Mouse (Mus musculus) spleen, embryonic (tissue): ENCODE results near the gene Med1.
"Not testable (repeated sequence)": the region's sequence is repeated elsewhere in the genome, so short reads cannot be mapped to it uniquely, and the experiment has no call there.

ENCODE experiments used
- CTCF ChIA-PET: fragments of 350-600 bp; sonication (Branson Sonifier 250); formaldehyde crosslinking; loops from one replicate; lab custom pipeline; 2022; lab: Charles Lee

Med1 gene

GRCm38 (mm10) chr11:98192901-98193805 is at the start of gene Med1:
Gene Med1 (minus strand): TSS chr11:98193293.
- CTCF ChIA-PET: no interaction called here

- CTCF ChIA-PET: no interaction called here
Measured at GRCm38 (mm10) chr11:98238995-98239394, 45.9 kb upstream of the Med1 start.

GRCm38 (mm10) chr11:98238416-98238815 is 45.3 kb upstream of the Med1 start:
- CTCF ChIA-PET: interaction anchor here (0.9 kb wide), 1 partner anchor 47 kb away, joined by 18 read pairs; no protein-coding TSS in a partner anchor

- CTCF ChIA-PET: no interaction called here
Measured at GRCm38 (mm10) chr11:98226349-98226748, 33.3 kb upstream of the Med1 start.

GRCm38 (mm10) chr11:98213311-98213710 is 20.2 kb upstream of the Med1 start:
- CTCF ChIA-PET: no interaction called here

GRCm38 (mm10) chr11:98209661-98210060 is 16.6 kb upstream of the Med1 start:
- CTCF ChIA-PET: not testable (repeated sequence)

- CTCF ChIA-PET: not testable (repeated sequence)
Measured at GRCm38 (mm10) chr11:98206281-98206680, 13.2 kb upstream of the Med1 start.

- CTCF ChIA-PET: no interaction called here
Measured at GRCm38 (mm10) chr11:98205463-98205862, 12.4 kb upstream of the Med1 start.

- CTCF ChIA-PET: interaction anchor here (0.6 kb wide), 1 partner anchor 458 kb away, joined by 3 read pairs; no protein-coding TSS in a partner anchor
Measured at GRCm38 (mm10) chr11:98203931-98204421, 10.9 kb upstream of the Med1 start.

- CTCF ChIA-PET: interaction anchor here (0.6 kb wide), 2 partner anchors 360 to 457 kb away, joined by 3 to 5 read pairs; no protein-coding TSS in a partner anchor
Measured at GRCm38 (mm10) chr11:98203351-98203911, 10.3 kb upstream of the Med1 start.

GRCm38 (mm10) chr11:98202641-98203350 is 9.7 kb upstream of the Med1 start, which contains the start of gene Cdk12:
Gene Cdk12 (plus strand): TSS chr11:98203059.
- CTCF ChIA-PET: interaction anchor here (0.6 kb wide), 2 partner anchors 236 to 359 kb away, joined by 5 to 7 read pairs; partner anchors contain the start of gene Mien1

GRCm38 (mm10) chr11:98201791-98202640 is 8.9 kb upstream of the Med1 start:
- CTCF ChIA-PET: interaction anchor here (0.6 kb wide), 1 partner anchor 236 kb away, joined by 7 read pairs; the partner anchor contains the start of gene Mien1

GRCm38 (mm10) chr11:98190820-98191219 is 2.3 kb downstream of the Med1 start:
- CTCF ChIA-PET: interaction anchor here (0.5 to 0.6 kb wide), 2 partner anchors 48 to 297 kb away, joined by 3 to 18 read pairs; no protein-coding TSS in a partner anchor

GRCm38 (mm10) chr11:98187640-98188395 is 5.3 kb downstream of the Med1 start:
- CTCF ChIA-PET: no interaction called here

GRCm38 (mm10) chr11:98182149-98182548 is 10.9 kb downstream of the Med1 start:
- CTCF ChIA-PET: not testable (repeated sequence)

GRCm38 (mm10) chr11:98168400-98168799 is 24.7 kb downstream of the Med1 start:
- CTCF ChIA-PET: no interaction called here

- CTCF ChIA-PET: no interaction called here
Measured at GRCm38 (mm10) chr11:98155094-98155493, 38.0 kb downstream of the Med1 start.

- CTCF ChIA-PET: no interaction called here
Measured at GRCm38 (mm10) chr11:98150625-98151156, 42.4 kb downstream of the Med1 start.
